Mouse (Mus musculus) small intestine, adult 2 months (tissue): ENCODE measurements around the gene Ncam2.

Source experiments
- CTCF ChIP-seq: fragments of 200-500 bp; IDR thresholded peaks from 2 replicates; pipeline ENCODE4 v1.5.1; 2012; ENCODE audit warnings: low read depth, mild to moderate bottlenecking, control low read depth, inconsistent platforms, low read length, moderate library complexity, mixed read lengths; ENCODE audit not compliant: insufficient replicate concordance, insufficient read length; ENCODE audit errors: extremely low read depth
- POLR2A ChIP-seq: fragments of 200-500 bp; IDR thresholded peaks from 2 replicates; pipeline ENCODE4 v1.6.1; 2012; ENCODE audit warnings: low read depth, mild to moderate bottlenecking, control low read depth, inconsistent platforms, low read length, moderate library complexity

DNA sequence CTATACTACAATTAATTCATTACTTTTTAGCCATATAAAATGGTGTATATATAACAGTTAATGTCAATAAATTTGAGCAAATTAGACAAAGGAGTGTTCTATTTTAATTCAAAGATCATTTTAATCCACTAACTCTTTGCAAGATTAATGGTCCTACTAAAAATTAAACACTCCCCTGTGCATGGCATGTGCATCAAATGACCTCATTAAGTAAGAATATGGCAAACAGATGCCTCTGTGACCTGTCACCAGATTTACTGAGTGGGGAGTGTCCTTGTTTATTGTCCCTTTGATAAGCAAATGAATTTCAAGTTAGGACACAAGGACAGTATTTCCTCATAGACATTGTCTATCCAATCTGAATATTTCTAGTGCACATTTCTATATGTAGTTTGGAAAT lies 54.4 kb downstream of the Ncam2 start:
- TF ChIP-seq CTCF (no peak), POLR2A (no peak)
